Mouse (Mus musculus): ENCODE measurements around the gene Rcor1.

DNA sequence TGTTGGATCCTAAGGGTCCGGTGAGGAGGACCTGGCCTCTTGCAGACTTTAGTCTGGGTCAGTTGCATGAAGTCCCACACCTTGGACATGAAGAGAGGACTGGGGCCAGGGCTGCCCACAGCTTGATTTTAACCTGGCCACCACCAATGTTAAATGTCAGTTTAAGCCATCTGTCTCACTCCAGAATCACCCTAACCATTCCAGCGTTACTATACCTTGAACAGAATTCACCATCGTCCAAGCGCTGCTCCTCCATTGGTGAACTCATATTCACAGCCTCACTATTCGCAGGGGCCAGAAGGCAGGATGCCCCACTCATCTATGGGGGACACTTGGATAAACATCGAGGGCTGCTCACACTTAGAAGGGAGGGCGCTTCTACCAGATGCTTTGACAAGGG is 38.2 kb upstream of the Rcor1 start:
- TF ChIP-seq CTCF (IDR thresholded peaks at IDR 0.05; ENCODE audit: extremely low read depth, insufficient read depth, low read length) (no peak), POLR2A (IDR thresholded peaks at IDR 0.05; ENCODE audit: extremely low read depth, insufficient read depth, low read length) (no peak)

Data from cortical plate, adult 2 months (tissue).